Mouse (Mus musculus) fibroblast of lung, adult 2 months (primary cell): ENCODE results near the gene Tkt.
"Not testable (repeated sequence)": the region's sequence is repeated elsewhere in the genome, so short reads cannot be mapped to it uniquely, and the experiment has no call there.

Experiments used
- DNase-seq: peaks from one replicate; pipeline ENCODE4 v3.0.0-alpha.2; 2011; ENCODE audit warnings: low read depth

Gene Tkt

GRCm38 (mm10) chr14:30553185-30553584 lies 5.0 kb downstream of the Tkt start:
- DNase-seq: peak; percentile 61

DNA sequence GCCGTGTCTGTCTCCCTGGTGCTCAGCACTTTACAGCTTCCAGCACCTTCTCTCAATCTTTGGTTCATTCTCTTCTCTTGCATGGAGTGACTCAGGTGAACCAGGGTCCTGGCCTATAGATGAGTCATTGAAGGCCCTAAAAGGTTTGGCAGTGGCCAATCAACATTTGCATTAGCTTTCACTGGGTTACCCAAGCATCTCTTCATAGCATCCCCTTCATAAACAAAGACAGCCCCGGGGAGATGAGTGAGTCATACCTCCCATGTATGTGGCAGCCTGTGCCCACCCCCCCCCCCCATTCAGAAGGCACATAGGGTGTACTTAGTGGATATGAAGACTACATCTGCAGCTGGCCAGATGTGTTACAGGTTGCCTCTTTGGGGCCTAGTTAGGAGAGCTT lies 8.5 kb downstream of the Tkt start:
- DNase-seq: no peak

DNA sequence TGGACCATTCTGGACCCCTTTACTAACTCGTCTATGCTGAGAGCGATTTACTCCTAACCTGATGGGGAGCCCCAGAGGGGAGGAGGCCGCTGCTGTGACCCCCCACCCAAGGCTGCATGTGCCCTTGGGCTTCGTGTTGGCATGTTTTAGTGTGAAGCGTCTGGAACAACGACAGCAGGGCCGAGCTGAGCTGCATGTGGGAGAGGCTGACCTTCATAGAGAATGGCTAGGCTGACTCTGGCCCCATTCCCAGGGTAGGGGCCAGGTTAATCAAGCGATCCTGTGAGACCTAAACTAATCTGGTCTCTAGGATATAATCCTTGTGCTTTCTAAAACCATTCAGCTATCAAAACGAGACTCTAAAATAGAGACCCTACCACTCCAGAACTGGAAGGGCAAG lies 9.6 kb downstream of the Tkt start:
- no peak for DNase-seq

GRCm38 (mm10) chr14:30559321-30559850 lies 11.2 kb downstream of the Tkt start:
- no peak for DNase-seq

GRCm38 (mm10) chr14:30560803-30561389 lies 12.7 kb downstream of the Tkt start:
- no peak for DNase-seq

- DNase-seq: no peak
Observed at GRCm38 (mm10) chr14:30561470-30562187, 13.5 kb downstream of the Tkt start.

- DNase-seq: no peak
Observed at GRCm38 (mm10) chr14:30562343-30562742, 14.2 kb downstream of the Tkt start.

- DNase-seq: peak; percentile 58
Observed at GRCm38 (mm10) chr14:30564451-30564850, 16.3 kb downstream of the Tkt start.

- no peak for DNase-seq
Observed at GRCm38 (mm10) chr14:30566317-30566716, 18.2 kb downstream of the Tkt start.

- DNase-seq: no peak
Observed at GRCm38 (mm10) chr14:30568016-30568415, 19.9 kb downstream of the Tkt start.

DNA sequence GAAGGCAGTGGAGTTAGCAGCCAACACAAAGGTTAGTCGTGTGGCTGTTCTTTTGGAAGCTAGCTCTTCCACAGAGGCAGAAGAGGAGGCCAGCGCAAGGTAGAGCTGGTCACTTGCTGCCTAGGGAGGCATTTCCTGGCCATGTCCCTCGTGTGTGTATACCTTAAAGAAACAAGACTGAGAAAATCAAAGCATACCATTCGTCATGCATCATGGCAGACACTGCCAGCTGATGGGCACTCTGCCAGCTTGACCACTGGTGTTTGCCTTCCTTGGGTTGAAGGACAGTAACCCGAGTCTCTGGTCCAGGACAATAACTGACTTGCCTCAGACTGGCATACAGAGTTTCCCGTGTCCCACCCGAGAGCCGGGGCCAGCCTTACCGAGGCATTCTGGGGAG lies 22.1 kb downstream of the Tkt start:
- no peak for DNase-seq

DNA sequence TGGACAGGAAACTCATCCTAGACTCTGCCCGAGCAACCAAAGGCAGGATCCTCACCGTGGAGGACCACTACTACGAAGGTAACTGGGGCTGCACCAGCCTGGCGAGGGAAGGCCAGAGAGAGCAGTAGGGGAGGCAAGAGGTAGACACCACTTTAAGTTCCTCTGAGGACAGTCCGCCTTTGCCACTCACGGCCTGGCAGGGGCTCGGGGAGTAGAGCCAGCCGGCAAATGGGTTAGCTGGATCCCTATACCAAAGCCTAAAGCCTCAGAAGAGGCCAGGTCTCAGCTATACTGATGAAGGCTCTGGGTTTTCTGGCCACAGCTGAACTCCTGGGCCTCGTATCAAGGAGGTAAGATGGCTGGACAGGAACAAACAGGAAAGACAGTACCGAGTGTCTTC lies 24.1 kb downstream of the Tkt start:
- DNase-seq: no peak

DNA sequence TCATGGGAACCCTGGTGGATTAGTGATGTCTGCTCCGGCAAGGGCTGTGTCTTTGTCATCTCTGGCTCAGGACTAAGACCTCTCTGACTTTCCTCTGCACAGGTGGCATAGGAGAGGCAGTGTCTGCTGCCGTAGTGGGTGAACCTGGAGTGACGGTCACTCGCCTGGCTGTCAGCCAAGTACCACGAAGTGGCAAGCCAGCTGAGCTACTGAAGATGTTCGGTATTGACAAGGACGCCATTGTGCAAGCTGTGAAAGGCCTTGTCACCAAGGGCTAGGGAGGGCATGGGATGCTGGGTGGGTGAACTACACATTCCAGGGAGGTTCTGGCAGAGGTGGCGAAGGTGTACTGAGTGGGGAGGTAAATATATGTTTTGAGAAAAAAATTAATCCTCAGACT lies 25.1 kb downstream of the Tkt start:
- no peak for DNase-seq

GRCm38 (mm10) chr14:30573983-30574584 lies 25.9 kb downstream of the Tkt start:
- no peak for DNase-seq

GRCm38 (mm10) chr14:30575791-30576190 lies 27.6 kb downstream of the Tkt start:
- no peak for DNase-seq

- no peak for DNase-seq
Observed at GRCm38 (mm10) chr14:30576260-30576659, 28.1 kb downstream of the Tkt start.

DNA sequence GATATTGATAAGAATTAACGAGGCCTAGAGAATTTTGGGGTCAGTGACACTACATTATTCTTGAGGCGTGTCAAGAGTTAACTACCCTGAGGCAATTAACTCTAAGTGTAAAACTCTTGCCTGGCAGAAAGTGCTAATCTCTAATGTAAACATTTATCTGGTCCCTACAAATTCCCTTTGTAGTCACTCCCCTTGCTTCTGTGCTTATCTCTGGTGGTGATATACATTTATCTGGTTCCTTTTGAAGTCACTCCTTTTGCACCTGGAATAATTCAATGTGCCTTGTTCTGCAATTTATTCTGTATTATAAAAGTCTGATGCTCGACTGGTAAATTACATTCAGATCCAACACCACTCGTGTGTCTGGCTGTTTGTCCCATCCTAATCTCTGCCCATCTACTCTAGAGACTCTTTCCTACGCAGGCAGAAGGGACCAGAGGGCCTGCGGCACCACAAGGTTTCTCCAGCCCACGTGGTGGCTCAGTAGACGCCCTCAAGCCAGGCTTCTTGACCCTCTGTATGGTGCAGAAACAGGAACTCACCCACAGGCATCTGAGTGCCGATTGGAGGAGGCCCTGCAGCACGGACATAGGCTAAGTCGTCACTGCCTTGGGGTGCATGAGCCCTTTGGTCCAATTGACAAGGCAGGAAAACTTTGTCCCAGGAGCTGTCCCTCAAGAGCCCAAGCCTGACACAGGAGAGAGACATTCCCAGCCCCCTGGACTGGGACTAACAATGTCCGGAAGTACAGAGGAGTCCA lies 29.3 kb downstream of the Tkt start:
- not testable (repeated sequence) for DNase-seq

GRCm38 (mm10) chr14:30579180-30579579 lies 31.0 kb downstream of the Tkt start:
- no peak for DNase-seq

GRCm38 (mm10) chr14:30579882-30580281 lies 31.7 kb downstream of the Tkt start:
- no peak for DNase-seq

GRCm38 (mm10) chr14:30581238-30581637 lies 33.1 kb downstream of the Tkt start:
- no peak for DNase-seq

- no peak for DNase-seq
Observed at GRCm38 (mm10) chr14:30584077-30584476, 35.9 kb downstream of the Tkt start.

GRCm38 (mm10) chr14:30584497-30585251 lies 36.5 kb downstream of the Tkt start:
- DNase-seq: no peak
